Mouse (Mus musculus) thymus, postnatal 14 days (tissue): ENCODE measurements around the gene Rsu1.

ENCODE experiments used
- DNase-seq: peaks from one replicate; pipeline ENCODE4 v3.0.0; 2021

The Rsu1 gene

GRCm38 (mm10) chr2:13145245-13145644 lies 126.0 kb downstream of the Rsu1 start:
- no peak for DNase-seq

- no peak for DNase-seq
Measured at GRCm38 (mm10) chr2:13134890-13135289, 136.3 kb downstream of the Rsu1 start.

- no peak for DNase-seq
Measured at GRCm38 (mm10) chr2:13132841-13133240, 138.4 kb downstream of the Rsu1 start.

- peak; percentile 10 for DNase-seq
Measured at GRCm38 (mm10) chr2:13132406-13132805, 138.8 kb downstream of the Rsu1 start.

DNA sequence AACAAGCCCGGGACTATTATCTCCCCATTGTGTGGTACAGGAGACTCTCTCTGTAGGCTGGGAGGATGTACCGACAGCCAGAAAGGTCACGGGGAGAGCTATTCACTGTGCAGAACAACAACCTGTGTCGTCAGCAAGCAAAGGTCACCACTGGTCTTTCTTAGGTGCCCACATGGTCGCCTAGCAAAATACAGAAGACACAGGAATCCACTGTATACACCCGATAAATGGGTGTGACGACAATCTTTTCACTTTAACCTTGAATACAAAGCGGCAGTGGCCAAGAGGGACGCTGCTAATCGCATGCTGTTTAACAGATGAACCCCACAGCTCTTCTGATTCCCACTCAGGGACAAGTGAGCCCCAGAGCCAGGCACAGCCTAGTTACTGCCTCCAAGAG lies 141.4 kb downstream of the Rsu1 start:
- DNase-seq, result no peak

DNA sequence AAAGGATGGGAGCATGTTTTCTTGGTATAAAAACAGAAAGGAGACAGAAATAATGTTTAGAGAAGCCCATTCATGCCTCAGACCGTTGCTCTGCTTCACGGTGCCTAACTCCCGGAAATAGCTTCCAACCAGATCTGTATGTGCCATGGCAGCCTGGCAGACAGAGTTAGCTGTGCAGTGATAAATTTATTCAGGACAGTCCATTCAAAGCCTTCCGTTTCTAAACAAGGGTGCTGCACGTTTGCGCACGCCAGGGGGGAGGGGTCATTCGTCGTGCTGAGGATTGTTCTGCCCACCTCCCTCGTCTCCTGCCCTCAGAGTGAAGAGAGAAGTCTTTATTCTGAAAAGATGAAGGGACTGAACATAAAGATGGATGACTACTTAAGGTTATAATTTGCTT lies 141.9 kb downstream of the Rsu1 start:
- no peak for DNase-seq

GRCm38 (mm10) chr2:13120461-13120860 lies 150.8 kb downstream of the Rsu1 start:
- DNase-seq, result no peak

GRCm38 (mm10) chr2:13117896-13118295 lies 153.3 kb downstream of the Rsu1 start:
- no peak for DNase-seq

DNA sequence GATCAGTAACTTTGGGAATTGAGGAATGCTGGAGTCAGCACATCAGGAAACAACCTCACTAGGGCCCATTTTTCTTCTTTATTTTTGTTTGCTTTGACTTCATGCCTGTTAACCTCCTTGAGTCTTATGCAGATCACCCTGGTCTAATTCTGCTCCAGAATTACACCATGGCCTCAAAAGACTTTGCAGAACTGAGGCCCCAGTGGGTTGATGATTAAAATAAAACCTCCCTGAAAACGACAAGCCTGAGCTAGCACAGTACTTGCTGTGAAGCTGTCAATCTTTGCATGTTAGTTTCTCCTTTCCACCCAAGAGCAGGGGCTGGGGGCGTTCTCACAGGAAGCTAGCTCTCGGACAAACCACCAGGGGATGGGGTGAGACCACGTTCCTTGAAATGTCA lies 164.7 kb downstream of the Rsu1 start:
- DNase-seq, result no peak

- no peak for DNase-seq
Measured at GRCm38 (mm10) chr2:13104388-13104787, 166.8 kb downstream of the Rsu1 start.

DNA sequence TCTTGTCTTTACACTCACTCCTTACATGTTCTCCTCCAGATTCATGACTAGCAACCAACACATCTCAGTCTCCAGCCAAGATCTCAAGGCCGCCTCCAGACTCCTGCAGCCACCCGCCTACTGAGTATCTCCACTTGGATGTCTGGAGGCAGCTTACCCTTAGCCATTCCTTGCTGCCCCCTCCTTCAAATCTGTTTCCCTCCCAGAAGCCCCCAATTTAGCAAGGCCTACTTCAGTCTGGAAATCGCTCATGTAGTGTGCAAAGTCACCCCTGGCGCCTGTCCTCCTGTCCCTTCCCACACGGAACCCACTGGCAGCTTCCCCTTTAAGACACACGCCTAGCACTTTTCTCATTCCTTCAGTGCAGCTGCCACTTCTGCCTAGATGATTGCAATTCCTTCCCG lies 167.4 kb downstream of the Rsu1 start:
- DNase-seq, result no peak

DNA sequence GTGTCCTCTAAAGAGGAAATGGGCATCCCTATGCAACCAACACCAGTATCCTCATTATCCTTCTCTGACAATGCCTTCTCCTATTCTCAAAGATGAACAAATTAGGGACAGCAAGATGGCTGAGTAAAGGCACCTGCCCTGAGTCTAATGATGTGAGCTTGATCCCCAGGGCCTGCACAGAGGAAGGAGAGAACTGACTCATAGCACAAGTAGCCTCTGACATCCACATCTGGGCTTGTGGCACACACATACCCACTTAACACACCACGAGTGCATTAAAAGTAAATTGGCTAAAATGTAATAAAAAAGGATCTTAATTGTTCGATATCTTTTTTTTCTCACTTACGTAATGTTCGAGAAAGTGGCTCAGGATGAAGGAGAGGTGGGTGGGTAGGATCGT lies 177.2 kb downstream of the Rsu1 start:
- no peak for DNase-seq

GRCm38 (mm10) chr2:13093570-13093969 lies 177.6 kb downstream of the Rsu1 start:
- no peak for DNase-seq

- no peak for DNase-seq
Measured at GRCm38 (mm10) chr2:13091399-13092015, 179.7 kb downstream of the Rsu1 start.

DNA sequence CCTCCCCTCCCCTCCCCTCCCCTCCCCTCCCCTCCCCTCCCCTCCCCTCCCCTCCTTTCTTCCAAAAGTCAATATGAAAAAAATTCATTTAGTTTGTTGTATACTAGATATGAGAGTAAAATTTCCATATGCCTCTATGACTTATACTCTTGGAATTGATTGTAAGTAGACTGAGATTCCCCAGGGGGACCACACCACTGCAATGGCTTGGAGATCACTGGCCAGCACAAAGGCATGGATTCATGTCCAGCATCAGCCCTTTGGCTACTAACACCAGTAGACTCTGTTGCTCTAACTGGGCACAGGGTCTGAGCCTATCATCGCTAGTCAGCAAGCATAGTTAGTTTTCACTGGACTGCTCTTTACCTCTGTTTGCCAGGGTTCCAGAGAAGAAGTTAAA lies 180.4 kb downstream of the Rsu1 start:
- no peak for DNase-seq

GRCm38 (mm10) chr2:13089861-13090260 lies 181.4 kb downstream of the Rsu1 start:
- DNase-seq, result no peak

DNA sequence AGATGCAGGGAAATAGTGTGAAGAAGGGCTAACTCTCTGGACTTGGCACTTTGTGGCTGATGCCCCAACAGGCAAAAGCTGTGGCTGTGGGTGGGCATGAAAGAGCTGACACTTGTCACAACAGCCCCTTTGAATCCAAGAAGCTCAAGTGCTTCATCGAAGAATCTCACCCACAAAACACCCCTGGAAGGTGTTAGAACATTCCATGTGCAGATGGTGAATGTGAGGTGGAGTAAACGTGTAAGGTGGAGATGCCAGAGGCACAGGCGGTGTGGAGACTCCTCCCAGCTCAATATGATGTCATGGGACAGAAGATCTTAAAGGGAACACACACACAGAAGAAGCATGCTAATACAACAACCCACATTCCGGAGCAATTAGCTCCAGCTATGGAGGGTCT lies 182.9 kb downstream of the Rsu1 start:
- no peak for DNase-seq

DNA sequence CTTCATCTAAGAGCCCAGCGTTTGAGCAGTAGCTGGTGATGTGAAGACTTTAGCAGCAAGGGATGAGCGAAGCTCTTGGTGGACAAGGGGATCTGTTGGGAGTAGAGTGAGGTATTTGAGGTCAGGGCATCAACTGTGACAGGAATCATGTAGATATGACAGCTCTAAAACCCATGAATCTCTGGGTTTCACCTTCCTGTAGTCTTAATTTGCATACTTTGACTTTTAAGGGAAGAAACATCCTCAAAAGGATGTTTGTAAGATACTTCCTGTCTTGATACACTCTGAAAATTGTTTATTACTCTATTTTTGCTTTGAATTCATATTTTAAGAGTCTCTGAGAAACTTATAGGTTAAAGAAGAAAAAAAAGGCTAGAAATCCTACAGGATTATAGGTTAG lies 183.4 kb downstream of the Rsu1 start:
- no peak for DNase-seq

- no peak for DNase-seq
Measured at GRCm38 (mm10) chr2:13084223-13084622, 187.0 kb downstream of the Rsu1 start.

- DNase-seq, result no peak
Measured at GRCm38 (mm10) chr2:13080476-13080875, 190.7 kb downstream of the Rsu1 start.

- no peak for DNase-seq
Measured at GRCm38 (mm10) chr2:13072243-13072642, 199.0 kb downstream of the Rsu1 start.

- DNase-seq, result no peak
Measured at GRCm38 (mm10) chr2:13060426-13061170, 210.6 kb downstream of the Rsu1 start.

- no peak for DNase-seq
Measured at GRCm38 (mm10) chr2:13048649-13049048, 222.6 kb downstream of the Rsu1 start.

- no peak for DNase-seq
Measured at GRCm38 (mm10) chr2:13044555-13044954, 226.7 kb downstream of the Rsu1 start.

GRCm38 (mm10) chr2:13039785-13040184 lies 231.4 kb downstream of the Rsu1 start:
- DNase-seq, result no peak
